Mouse (Mus musculus) mature B cell (primary cell): ENCODE results near the gene Ino80e.

Experiments used
- in situ Hi-C: fragments of 300-500 bp; cut with MboI; formaldehyde crosslinking; loops from 2 replicates; pipeline ENCODE4 v1.14.3; 2019

Ino80e gene

GRCm38 (mm10) chr7:126815726-126816222 lies 46.4 kb downstream of the Ino80e start:
- in situ Hi-C loops: no loop called here

GRCm38 (mm10) chr7:126809723-126810369 lies 52.3 kb downstream of the Ino80e start:
- in situ Hi-C loops: no loop called here

DNA sequence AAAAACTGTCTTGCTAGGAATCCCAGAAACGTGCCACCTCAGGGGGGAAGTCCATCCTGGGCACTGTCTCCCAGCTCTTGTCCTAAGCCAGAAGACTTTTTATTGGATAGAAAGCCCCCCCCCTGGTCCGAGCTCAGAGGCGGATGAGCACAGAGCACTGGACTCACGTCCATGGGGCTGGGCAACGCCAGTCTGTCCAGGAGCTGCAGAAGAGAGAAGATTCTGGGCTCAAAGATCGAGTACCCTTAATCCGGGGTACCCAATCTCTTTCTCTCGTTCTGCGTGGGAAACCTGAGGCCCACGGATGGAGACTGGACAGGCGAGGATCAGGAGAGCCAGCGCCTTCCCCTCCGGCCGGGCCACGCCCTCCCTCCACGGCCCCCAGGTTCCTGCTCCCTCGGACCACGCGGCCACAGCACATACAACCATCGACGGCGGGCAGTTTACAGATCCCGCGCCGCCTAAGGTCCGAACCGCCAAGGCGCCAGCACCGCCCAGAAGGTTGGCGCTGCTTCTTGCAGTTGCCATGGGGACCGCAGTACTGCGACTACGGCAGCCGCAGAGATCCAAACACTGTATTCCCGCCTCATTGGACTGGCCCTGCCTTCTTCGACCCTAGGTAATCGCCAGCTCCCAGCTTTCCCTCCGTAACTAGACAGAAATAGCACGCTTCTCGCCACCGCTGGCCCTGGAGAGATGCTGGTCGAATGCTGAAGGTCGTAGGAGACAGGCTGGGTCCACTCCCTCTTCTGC lies 53.3 kb downstream of the Ino80e start:
- in situ Hi-C loops: no loop called here

GRCm38 (mm10) chr7:126807405-126807804 lies 54.8 kb downstream of the Ino80e start:
- in situ Hi-C loops: no loop called here

GRCm38 (mm10) chr7:126806956-126807355 lies 55.2 kb downstream of the Ino80e start:
- in situ Hi-C loops: no loop called here

DNA sequence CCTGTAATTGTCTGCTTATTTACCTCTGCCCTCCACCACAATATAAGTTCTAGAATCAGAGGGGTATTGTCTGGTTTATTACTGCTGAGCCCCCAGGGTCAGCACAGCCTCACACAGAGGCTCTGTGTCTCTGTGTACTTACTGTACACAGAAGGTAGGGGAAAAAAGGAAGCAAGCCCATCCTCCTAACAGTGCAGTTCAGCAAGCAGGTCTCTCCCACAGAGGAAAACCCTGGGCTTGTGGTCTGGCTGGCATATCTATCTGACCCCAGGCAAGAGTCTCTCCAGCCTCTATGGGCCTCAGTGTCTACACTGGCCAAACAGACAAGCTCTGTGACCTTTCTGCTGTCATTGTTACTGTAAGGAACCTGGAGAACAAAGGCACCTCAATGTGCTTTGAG lies 58.4 kb downstream of the Ino80e start:
- in situ Hi-C loops: no loop called here

DNA sequence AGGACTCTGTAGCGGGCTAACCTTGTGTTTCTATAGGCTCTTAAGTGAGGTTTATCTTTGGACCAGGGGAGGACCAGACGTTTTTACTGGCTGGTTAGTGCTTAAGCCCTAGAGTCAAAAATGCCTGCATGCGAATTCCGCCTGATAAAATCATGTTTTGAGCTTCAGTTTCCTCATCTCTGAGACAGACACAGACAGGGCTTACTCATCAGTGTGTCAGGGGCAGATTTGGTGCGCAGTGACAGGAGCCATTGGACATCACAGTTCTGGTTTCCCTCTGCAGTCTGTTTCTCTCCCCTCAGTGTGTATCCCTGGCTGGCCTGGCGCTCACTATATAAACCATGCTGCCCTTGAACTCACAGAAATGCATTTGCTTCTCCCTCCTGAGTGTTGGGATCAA lies 59.0 kb downstream of the Ino80e start:
- in situ Hi-C loops: no loop called here

DNA sequence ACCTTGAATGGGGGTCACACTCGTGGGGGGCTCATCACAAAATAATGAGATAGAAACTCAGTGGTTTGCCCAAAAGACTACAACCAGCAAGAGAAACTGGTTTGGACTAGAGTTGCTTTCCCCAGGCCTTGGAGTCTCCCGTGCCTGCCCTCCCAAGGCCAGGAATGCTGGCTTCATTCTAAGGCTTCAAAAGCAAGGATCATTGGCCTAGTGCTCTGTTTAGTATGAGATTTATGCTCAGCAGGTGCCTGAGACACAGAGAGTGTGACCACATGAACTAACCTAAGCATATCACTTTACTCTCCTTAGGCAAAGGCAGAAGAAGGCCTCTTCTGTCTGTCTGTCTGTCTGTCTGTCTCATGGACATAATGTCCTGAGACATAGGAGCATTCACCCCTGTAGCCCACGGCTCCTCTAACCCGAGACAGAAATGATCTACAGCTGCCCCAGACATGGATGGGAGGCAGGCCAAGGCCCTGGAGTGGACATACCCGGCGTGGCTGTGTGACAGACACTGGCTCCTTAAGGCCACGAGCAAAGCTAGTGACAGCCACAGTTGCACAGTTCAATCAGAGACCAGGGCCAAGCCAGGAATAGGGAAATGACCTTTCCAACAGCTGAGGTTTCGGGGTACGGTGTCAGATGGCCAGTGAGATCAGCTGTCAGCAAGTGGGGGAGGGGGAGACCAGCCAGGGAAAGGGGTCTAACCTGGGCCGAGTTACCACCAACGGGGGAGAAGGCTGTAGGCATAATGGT lies 59.9 kb downstream of the Ino80e start:
- in situ Hi-C loops: no loop called here

DNA sequence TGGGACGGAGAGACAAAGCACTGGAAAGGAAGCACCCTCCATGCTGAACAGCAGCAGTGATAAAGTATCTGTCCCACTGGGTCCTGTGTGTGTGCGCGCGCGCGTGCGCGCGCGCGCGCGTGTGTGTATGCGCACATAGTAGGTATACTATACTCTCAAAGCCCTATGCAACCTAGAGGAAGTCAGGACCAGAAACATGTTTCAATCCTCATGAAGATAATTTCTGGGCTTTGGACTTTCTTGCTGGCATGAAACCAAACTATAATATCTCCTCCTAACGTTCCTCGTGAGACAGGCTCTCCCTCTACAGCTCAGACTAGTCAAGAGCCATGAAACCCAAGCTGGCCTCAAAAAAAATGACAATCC lies 61.1 kb downstream of the Ino80e start:
- in situ Hi-C loops: no loop called here
